Mouse (Mus musculus) lung, adult 18-20 months (tissue): Measurements from ENCODE around the gene Atp6v0e.

Experiments used
- DNase-seq, 2 experiments: peaks; one replicate each; pipeline ENCODE4 v3.0.0; 2022; ENCODE audit warnings: mixed read lengths in 2 of 2

Gene Atp6v0e

GRCm38 (mm10) chr17:26721802-26722201, 58.8 kb downstream of the Atp6v0e start:
- DNase-seq: no peak

- DNase-seq: no peak
These were observed 61.8 kb downstream of the Atp6v0e start for GRCm38 (mm10) chr17:26724790-26725189.

- no peak for DNase-seq
These were observed 63.6 kb downstream of the Atp6v0e start for GRCm38 (mm10) chr17:26726674-26727073.

- DNase-seq: peak in 1 of 2 experiments; percentile 23
These were observed 64.2 kb downstream of the Atp6v0e start for GRCm38 (mm10) chr17:26727110-26727755.

GRCm38 (mm10) chr17:26742581-26742980, 79.5 kb downstream of the Atp6v0e start:
- no peak for DNase-seq

GRCm38 (mm10) chr17:26743294-26743693, 80.3 kb downstream of the Atp6v0e start:
- DNase-seq: no peak
